Mouse (Mus musculus): ENCODE measurements at regions not wholly inside any gene's neighbourhood (a gene's known extent, or its start where the extent isn't known, plus 50 kb on each side); places are given as distances from the start of the nearest gene placed in this dataset.
A peak's percentile ranks its signal among the peaks of the same experiment; 100 is the strongest.

- no peak for TF ChIP-seq GATA1 (IDR thresholded peaks at IDR 0.05; ENCODE audit: borderline replicate concordance, low read length)
- TF ChIP-seq FLI1 (IDR thresholded peaks at IDR 0.05; ENCODE audit: low read length), result no peak
- H3K9me3 ChIP-seq, result no peaks in the 10 kb centered on the region
- no peaks in the 10 kb centered on the region for H3K4me1 ChIP-seq
- H3K27me3 ChIP-seq (replicated peaks), result no peaks in the 10 kb centered on the region
- H3K36me3 ChIP-seq (replicated peaks; ENCODE audit: low read length), result no peaks in the 10 kb centered on the region
- H3K4me3 ChIP-seq (replicated peaks), result no peak overlapping the region
Observed at GRCm38 (mm10) chr16:75366727-75367126, 219.1 kb downstream of the Lipi start.

DNA sequence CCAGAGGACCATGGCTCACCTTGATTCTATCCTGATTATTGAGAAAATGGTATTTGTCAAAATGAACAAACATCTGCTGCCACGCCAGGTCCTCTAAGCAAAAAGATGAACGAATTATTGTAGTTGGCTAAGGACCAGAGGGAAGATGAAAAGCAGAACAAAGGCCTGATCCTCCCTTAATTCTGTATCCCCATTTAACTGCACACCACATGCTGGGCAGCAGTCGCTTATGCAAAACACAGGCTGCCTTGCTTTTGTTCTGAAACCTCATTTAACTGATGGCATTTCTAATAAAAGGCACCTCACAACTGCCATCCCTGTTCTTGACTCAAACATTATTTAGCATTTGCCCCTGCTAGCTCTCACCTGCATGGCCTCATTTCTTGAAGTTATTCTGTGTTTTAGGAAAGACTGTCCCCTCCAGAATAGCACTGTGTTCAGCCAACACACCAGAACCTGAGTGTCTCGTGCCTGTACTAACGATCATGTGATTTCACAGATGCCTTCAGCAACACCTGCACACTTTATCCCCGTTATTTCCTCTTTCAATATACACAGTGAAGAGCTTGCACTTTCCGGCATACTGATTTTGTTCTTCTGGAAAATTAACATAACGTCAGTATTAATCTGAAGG lies 220.4 kb downstream of the Lipi start:
- Histone ChIP-seq H3K36me3 (replicated peaks; ENCODE audit: low read length) (no peaks in the 10 kb centered on the region), H3K9me3 (no peaks in the 10 kb centered on the region)
- TF ChIP-seq FLI1 (IDR thresholded peaks at IDR 0.05; ENCODE audit: low read length) (no peak), GATA1 (IDR thresholded peaks at IDR 0.05; ENCODE audit: borderline replicate concordance, low read length) (no peak)

DNA sequence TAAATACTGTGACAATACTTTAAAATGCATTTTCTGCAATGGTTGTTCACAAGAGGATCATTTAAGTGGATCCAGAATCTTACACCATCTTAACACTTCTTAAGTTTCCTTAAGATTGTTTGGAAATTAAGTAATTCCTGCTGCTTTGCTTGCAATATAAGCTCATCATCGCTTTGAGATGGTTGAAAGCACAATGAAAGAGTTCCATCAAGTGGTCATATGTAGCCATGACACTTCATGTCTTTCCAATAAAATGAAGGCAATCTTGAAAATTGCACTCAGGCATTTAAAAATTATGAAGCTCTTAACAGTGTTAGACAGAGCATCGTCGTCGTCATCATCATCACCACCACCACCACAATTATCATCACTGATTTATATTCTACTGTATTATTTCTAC lies 223.8 kb downstream of the Lipi start:
- TF ChIP-seq FLI1 (IDR thresholded peaks at IDR 0.05; ENCODE audit: low read length) (no peak), GATA1 (IDR thresholded peaks at IDR 0.05; ENCODE audit: borderline replicate concordance, low read length) (no peak)
- Histone ChIP-seq H3K27me3 (replicated peaks) (no peaks in the 10 kb centered on the region), H3K4me3 (replicated peaks) (no peak overlapping the region)

More for the DNA sequence above, 220.4 kb downstream of the Lipi start:
- Histone ChIP-seq H3K4me3 (replicated peaks) (no peak overlapping the region), H3K4me1 (no peaks in the 10 kb centered on the region), H3K27me3 (replicated peaks) (no peaks in the 10 kb centered on the region)

GRCm38 (mm10) chr16:75360791-75361190 lies 225.1 kb downstream of the Lipi start:
- peaks cover 4% of the 10 kb centered on the region; the same call in 1 of the 2 replicates for H3K4me1 ChIP-seq
- H3K27me3 ChIP-seq (replicated peaks), result no peaks in the 10 kb centered on the region
- no peaks in the 10 kb centered on the region for H3K9me3 ChIP-seq
- no peak for TF ChIP-seq GATA1 (IDR thresholded peaks at IDR 0.05; ENCODE audit: borderline replicate concordance, low read length)
- no peak for TF ChIP-seq FLI1 (IDR thresholded peaks at IDR 0.05; ENCODE audit: low read length)
- H3K4me3 ChIP-seq (replicated peaks), result no peak overlapping the region
- H3K36me3 ChIP-seq (replicated peaks; ENCODE audit: low read length), result no peaks in the 10 kb centered on the region

More for the DNA sequence above, 223.8 kb downstream of the Lipi start:
- no peaks in the 10 kb centered on the region for H3K9me3 ChIP-seq
- no peaks in the 10 kb centered on the region for H3K36me3 ChIP-seq (replicated peaks; ENCODE audit: low read length)
- peaks cover 4% of the 10 kb centered on the region; the same call in 1 of the 2 replicates for H3K4me1 ChIP-seq

DNA sequence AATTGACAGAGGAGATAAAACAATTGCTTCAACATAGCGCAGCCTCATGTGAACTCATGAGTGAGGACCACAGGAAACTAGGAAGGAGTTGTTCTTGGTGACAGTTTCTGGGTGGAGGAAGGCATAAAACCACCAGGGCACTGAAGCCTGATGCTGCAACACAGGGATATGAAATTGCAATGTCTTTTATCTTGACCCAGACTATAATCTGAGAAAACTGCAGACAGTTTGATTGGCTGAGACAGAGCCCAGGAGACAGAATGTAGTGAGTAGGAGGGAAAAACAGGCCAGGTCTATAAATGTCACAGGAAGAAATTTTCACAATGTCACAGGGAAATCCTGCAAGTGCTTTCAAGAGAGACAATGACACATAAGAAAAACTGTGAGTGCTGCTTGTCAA lies 232.5 kb downstream of the Lipi start:
- H3K9me3 ChIP-seq, result peaks cover 5% of the 10 kb centered on the region; the same call in 1 of the 2 replicates
- no peak for TF ChIP-seq FLI1 (IDR thresholded peaks at IDR 0.05; ENCODE audit: low read length)
- no peak for TF ChIP-seq GATA1 (IDR thresholded peaks at IDR 0.05; ENCODE audit: borderline replicate concordance, low read length)
- no peaks in the 10 kb centered on the region for H3K27me3 ChIP-seq (replicated peaks)
- H3K36me3 ChIP-seq (replicated peaks; ENCODE audit: low read length), result peaks cover 3% of the 10 kb centered on the region
- H3K4me3 ChIP-seq (replicated peaks), result no peak overlapping the region
- peaks cover 24% of the 10 kb centered on the region for H3K4me1 ChIP-seq

DNA sequence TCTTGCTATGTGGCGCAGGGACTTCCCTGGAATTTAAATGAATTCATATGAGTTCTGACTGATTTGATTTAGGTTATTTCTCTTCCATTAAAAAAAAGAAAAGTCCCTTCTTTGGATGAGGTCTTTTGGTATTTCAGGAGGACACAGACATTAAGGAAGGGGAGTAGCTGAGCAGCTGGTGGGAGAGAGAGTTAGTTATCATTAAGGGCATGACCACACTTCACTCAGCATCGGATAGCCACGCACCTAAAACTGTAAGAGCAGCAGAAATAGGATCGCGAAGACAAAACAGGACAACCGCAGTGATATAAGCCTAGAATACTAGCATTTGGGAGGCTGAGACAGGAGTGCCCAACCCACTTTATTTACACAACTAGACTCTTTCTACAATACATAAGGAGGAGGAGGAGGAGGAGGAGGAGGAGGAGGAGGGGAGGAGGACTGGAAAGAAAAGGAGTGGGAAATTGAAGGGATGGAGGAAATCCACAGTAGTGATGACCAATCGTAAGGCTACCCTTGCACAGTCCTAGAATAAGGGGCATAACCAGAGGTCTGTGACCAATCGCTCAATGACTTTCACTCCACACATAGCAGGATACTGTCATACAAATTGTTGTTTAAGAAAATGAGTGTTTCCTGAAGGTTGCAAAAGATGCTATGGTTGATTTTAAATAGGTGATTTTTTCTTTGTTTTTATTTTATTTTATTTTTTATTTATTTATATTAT lies 241.5 kb downstream of the Lipi start:
- Histone ChIP-seq H3K27me3 (replicated peaks) (no peaks in the 10 kb centered on the region), H3K36me3 (replicated peaks; ENCODE audit: low read length) (peaks cover 3% of the 10 kb centered on the region), H3K4me3 (replicated peaks) (peak overlapping the region; percentile 65), H3K4me1 (peaks cover 37% of the 10 kb centered on the region), H3K9me3 (peaks cover 4% of the 10 kb centered on the region; the same call in 1 of the 2 replicates)
- TF ChIP-seq FLI1 (IDR thresholded peaks at IDR 0.05; ENCODE audit: low read length) (no peak), GATA1 (IDR thresholded peaks at IDR 0.05; ENCODE audit: borderline replicate concordance, low read length) (no peak)

GRCm38 (mm10) chr16:75343028-75343901 lies 242.6 kb downstream of the Lipi start:
- Histone ChIP-seq H3K27me3 (replicated peaks) (no peaks in the 10 kb centered on the region), H3K4me3 (replicated peaks) (peak overlapping the region; percentile 87), H3K36me3 (replicated peaks; ENCODE audit: low read length) (no peaks in the 10 kb centered on the region), H3K9me3 (no peaks in the 10 kb centered on the region), H3K4me1 (peaks cover 37% of the 10 kb centered on the region)
- TF ChIP-seq GATA1 (IDR thresholded peaks at IDR 0.05; ENCODE audit: borderline replicate concordance, low read length) (no peak), FLI1 (IDR thresholded peaks at IDR 0.05; ENCODE audit: low read length) (no peak)

- Histone ChIP-seq H3K9me3 (no peaks in the 10 kb centered on the region), H3K27me3 (replicated peaks) (no peaks in the 10 kb centered on the region), H3K36me3 (replicated peaks; ENCODE audit: low read length) (no peaks in the 10 kb centered on the region), H3K4me3 (replicated peaks) (no peak overlapping the region), H3K4me1 (no peaks in the 10 kb centered on the region)
- TF ChIP-seq FLI1 (IDR thresholded peaks at IDR 0.05; ENCODE audit: low read length), result no peak
- TF ChIP-seq GATA1 (IDR thresholded peaks at IDR 0.05; ENCODE audit: borderline replicate concordance, low read length), result no peak
Observed at GRCm38 (mm10) chr16:75334228-75334627, 251.6 kb downstream of the Lipi start.

DNA sequence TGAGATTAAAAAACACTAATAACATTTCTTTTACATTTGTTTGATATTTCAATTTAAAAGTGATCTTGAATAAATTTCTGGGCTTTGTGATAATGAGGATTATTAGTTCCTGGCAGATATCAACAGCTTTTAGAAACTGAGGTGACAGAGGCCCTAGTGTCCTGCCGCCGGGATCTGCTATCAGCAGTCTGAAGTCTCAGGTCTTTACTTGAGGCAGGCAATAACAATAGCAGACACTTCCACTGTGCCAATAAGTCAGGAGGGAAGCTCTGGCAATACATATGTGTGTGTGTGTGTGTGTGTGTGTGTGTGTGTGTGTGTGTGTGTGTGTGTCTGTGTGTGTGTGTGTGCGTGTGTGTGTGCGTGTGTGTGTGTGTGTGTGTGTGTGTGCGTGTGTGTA lies 252.1 kb downstream of the Lipi start:
- H3K4me1 ChIP-seq, result no peaks in the 10 kb centered on the region
- TF ChIP-seq FLI1 (IDR thresholded peaks at IDR 0.05; ENCODE audit: low read length), result no peak
- no peak for TF ChIP-seq GATA1 (IDR thresholded peaks at IDR 0.05; ENCODE audit: borderline replicate concordance, low read length)
- H3K9me3 ChIP-seq, result no peaks in the 10 kb centered on the region
- no peaks in the 10 kb centered on the region for H3K36me3 ChIP-seq (replicated peaks; ENCODE audit: low read length)
- H3K4me3 ChIP-seq (replicated peaks), result no peak overlapping the region
- no peaks in the 10 kb centered on the region for H3K27me3 ChIP-seq (replicated peaks)
